Mouse (Mus musculus): ENCODE results near the gene Gc. TPM values are rescaled to one million over a fixed set of nuclear protein-coding genes. Genes with fewer than 3 reads are reported as not detected.
A peak's percentile ranks its signal among the peaks of the same experiment; 100 is the strongest.

Gene Gc
- polyA plus RNA-seq, 1 experiment from 2014 or later: 0.19 TPM

DNA sequence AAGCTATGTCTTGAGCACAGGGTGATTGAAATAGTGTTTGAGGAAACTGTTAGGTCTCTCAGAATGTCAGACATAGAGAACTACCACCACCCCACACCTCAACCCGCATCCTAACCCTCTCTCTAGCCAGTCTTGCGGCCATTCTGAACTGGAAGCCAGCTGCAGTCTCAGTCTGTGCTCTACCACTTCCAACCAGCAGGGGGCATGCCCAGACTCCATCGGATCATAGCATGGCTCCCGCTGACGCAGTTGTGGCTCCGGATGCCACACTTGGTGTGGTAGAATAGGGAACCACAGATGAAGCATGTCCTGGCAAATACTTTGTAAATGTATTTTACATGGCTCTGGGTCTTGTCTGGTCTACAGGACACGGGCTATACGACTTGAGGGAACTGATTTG, 2.2 kb downstream of the Gc start:
- Histone ChIP-seq H3K9me3 (ENCODE audit: control insufficient read depth, low read length) (no peaks in the 10 kb centered on the region), H3K27ac (ENCODE audit: low read depth, low read length) (no peak overlapping the region)

GRCm38 (mm10) chr5:89450798-89451197, 6.9 kb downstream of the Gc start:
- no peak for ATAC-seq (ENCODE audit: low read depth)
- Histone ChIP-seq H3K4me2 (ENCODE audit: low read depth, low read length) (no peak overlapping the region), H3K9ac (replicated peaks; ENCODE audit: low read depth, low read length) (no peak overlapping the region), H3K27me3 (ENCODE audit: control insufficient read depth, insufficient read depth, low read length) (no peaks in the 10 kb centered on the region), H3K4me3 (ENCODE audit: low read depth, low read length) (no peak overlapping the region), H3K9me3 (ENCODE audit: control insufficient read depth, low read length) (no peaks in the 10 kb centered on the region), H3K36me3 (ENCODE audit: control insufficient read depth, insufficient read depth, low read length) (no peaks in the 10 kb centered on the region), H3K4me1 (ENCODE audit: control insufficient read depth, insufficient read depth, low read length) (no peaks in the 10 kb centered on the region), H3K27ac (ENCODE audit: low read depth, low read length) (no peak overlapping the region)

More for the DNA sequence above, 2.2 kb downstream of the Gc start:
- Histone ChIP-seq H3K36me3 (ENCODE audit: control insufficient read depth, insufficient read depth, low read length) (no peaks in the 10 kb centered on the region), H3K4me2 (ENCODE audit: low read depth, low read length) (no peak overlapping the region), H3K27me3 (ENCODE audit: control insufficient read depth, insufficient read depth, low read length) (no peaks in the 10 kb centered on the region), H3K4me1 (ENCODE audit: control insufficient read depth, insufficient read depth, low read length) (no peaks in the 10 kb centered on the region), H3K9ac (replicated peaks; ENCODE audit: low read depth, low read length) (no peak overlapping the region), H3K4me3 (ENCODE audit: low read depth, low read length) (no peak overlapping the region)
- 50% methylated on average over 8 of the region's 8 CpGs for WGBS
- ATAC-seq (ENCODE audit: low read depth): no peak

DNA sequence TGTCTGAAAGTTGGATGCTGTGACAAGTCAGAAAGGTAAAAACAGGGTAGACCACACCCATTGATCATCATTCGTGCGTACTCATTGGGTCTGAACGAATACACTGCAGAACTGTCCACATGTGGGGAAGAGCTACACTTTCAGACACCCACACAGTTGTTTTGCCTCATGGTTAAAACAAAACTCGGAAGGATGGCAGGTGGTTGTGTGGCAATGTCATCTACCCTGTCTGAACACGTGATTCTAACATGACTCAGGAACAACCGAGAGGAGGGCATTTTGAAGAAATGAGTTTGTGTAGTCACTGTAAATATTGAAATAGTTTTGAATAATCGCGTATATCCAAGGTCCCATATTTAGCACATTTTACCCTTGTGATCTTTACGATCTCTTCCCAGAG, 8.4 kb downstream of the Gc start:
- WGBS: 93% methylated on average over 9 of the region's 9 CpGs
- Histone ChIP-seq H3K9ac (replicated peaks; ENCODE audit: low read depth, low read length) (no peak overlapping the region), H3K36me3 (ENCODE audit: control insufficient read depth, insufficient read depth, low read length) (no peaks in the 10 kb centered on the region), H3K4me1 (ENCODE audit: control insufficient read depth, insufficient read depth, low read length) (no peaks in the 10 kb centered on the region), H3K9me3 (ENCODE audit: control insufficient read depth, low read length) (no peaks in the 10 kb centered on the region), H3K4me2 (ENCODE audit: low read depth, low read length) (no peak overlapping the region), H3K27me3 (ENCODE audit: control insufficient read depth, insufficient read depth, low read length) (no peaks in the 10 kb centered on the region), H3K4me3 (ENCODE audit: low read depth, low read length) (no peak overlapping the region), H3K27ac (ENCODE audit: low read depth, low read length) (no peak overlapping the region)
- ATAC-seq (ENCODE audit: low read depth): no peak

DNA sequence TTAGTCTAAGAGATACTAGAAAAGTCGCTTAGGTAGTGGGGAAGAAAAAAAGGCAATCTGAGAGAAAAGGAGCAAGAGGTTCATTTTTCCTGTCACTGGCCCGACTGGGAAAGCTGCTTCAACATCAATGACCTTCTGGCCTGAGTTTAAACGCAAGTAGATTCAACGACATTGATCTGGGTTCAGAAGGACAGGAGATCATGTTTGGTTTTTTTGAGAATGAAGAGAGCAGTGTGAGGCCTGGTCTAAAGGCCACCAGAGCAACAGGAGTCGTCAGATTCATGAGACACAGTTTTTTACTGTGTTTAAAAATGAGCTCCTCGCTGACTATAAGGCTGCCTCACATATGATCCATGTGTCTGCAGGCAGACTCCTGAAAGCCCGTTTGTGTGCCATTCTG, 9.7 kb downstream of the Gc start:
- Histone ChIP-seq H3K4me3 (ENCODE audit: low read depth, low read length) (no peak overlapping the region), H3K27ac (ENCODE audit: low read depth, low read length) (no peak overlapping the region), H3K27me3 (ENCODE audit: control insufficient read depth, insufficient read depth, low read length) (no peaks in the 10 kb centered on the region), H3K9ac (replicated peaks; ENCODE audit: low read depth, low read length) (no peak overlapping the region), H3K4me1 (ENCODE audit: control insufficient read depth, insufficient read depth, low read length) (no peaks in the 10 kb centered on the region), H3K9me3 (ENCODE audit: control insufficient read depth, low read length) (no peaks in the 10 kb centered on the region), H3K4me2 (ENCODE audit: low read depth, low read length) (no peak overlapping the region), H3K36me3 (ENCODE audit: control insufficient read depth, insufficient read depth, low read length) (no peaks in the 10 kb centered on the region)
- 76% methylated on average over 7 of the region's 7 CpGs for WGBS
- no peak for ATAC-seq (ENCODE audit: low read depth)

GRCm38 (mm10) chr5:89444360-89444759, 13.3 kb downstream of the Gc start:
- Histone ChIP-seq H3K27ac (ENCODE audit: low read depth, low read length) (no peak overlapping the region), H3K4me3 (ENCODE audit: low read depth, low read length) (no peak overlapping the region), H3K9me3 (ENCODE audit: control insufficient read depth, low read length) (no peaks in the 10 kb centered on the region), H3K27me3 (ENCODE audit: control insufficient read depth, insufficient read depth, low read length) (no peaks in the 10 kb centered on the region), H3K9ac (replicated peaks; ENCODE audit: low read depth, low read length) (no peak overlapping the region), H3K4me1 (ENCODE audit: control insufficient read depth, insufficient read depth, low read length) (no peaks in the 10 kb centered on the region), H3K4me2 (ENCODE audit: low read depth, low read length) (no peak overlapping the region), H3K36me3 (ENCODE audit: control insufficient read depth, insufficient read depth, low read length) (no peaks in the 10 kb centered on the region)
- WGBS: 92% methylated on average over 4 of the region's 4 CpGs
- peak; percentile 38; the same call in 1 of the 2 replicates for ATAC-seq (ENCODE audit: low read depth)

DNA sequence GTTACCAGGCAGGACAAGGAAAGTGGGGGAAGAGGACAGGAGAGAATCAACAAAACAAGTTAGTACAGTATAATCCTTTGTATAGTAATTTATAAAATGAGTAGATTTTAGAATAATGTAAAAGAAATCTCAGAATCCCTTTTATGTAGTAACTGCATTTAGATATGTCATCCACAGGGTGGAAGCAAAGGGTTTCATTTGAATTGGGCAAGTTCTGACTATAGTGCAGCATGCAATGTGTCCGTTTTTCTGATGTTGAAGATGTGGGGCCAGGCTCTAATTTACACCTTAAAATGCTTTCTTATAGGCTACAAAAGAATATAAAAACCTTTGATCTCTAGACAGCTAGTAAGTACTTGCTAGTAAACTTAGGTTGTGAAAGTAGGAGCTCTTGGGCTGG, 46.2 kb downstream of the Gc start:
- Histone ChIP-seq H3K36me3 (ENCODE audit: control insufficient read depth, insufficient read depth, low read length) (no peaks in the 10 kb centered on the region), H3K9me3 (ENCODE audit: control insufficient read depth, low read length) (no peaks in the 10 kb centered on the region), H3K27ac (ENCODE audit: low read depth, low read length) (no peak overlapping the region), H3K27me3 (ENCODE audit: control insufficient read depth, insufficient read depth, low read length) (no peaks in the 10 kb centered on the region), H3K4me2 (ENCODE audit: low read depth, low read length) (no peak overlapping the region), H3K4me1 (ENCODE audit: control insufficient read depth, insufficient read depth, low read length) (no peaks in the 10 kb centered on the region), H3K4me3 (ENCODE audit: low read depth, low read length) (no peak overlapping the region), H3K9ac (replicated peaks; ENCODE audit: low read depth, low read length) (no peak overlapping the region)
- no peak for ATAC-seq (ENCODE audit: low read depth)
- WGBS: 74% methylated on average over 1 of the region's 1 CpGs

DNA sequence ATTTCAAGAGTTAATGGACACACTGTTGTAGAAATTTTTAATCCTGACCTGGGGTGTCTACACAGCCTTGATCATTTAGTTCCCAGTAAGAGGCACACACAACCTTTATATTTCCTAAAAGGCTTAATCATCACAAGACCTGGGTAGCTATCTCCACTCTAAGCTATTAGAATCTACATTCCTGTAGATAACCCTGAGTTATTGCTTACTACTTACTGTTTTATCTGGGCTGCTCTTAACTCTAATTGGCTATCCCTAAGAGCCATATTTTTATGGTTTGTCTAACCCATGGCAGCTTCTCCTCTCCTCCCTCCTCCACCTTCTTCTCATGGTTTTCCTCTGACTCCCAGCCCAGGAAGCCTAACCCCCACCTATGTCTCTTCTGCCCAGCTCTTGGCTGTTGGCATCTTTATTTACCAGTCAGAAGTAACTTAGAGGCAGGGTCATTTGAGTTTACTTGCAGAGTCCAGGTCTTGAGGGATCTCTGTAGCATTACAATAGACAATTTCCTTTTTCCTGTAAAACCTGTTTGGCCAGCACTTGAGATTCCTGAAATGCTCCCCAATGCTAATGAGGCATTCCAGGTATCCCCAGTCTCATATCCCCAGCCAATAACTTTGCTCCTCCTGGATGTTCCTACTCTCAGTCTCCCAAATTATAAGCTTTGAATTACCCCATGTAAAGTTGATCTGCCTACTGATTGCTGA, 50.2 kb downstream of the Gc start:
- Histone ChIP-seq H3K36me3 (ENCODE audit: control insufficient read depth, insufficient read depth, low read length) (no peaks in the 10 kb centered on the region), H3K27ac (ENCODE audit: low read depth, low read length) (no peak overlapping the region), H3K27me3 (ENCODE audit: control insufficient read depth, insufficient read depth, low read length) (no peaks in the 10 kb centered on the region), H3K4me2 (ENCODE audit: low read depth, low read length) (no peak overlapping the region), H3K4me3 (ENCODE audit: low read depth, low read length) (no peak overlapping the region), H3K4me1 (ENCODE audit: control insufficient read depth, insufficient read depth, low read length) (no peaks in the 10 kb centered on the region), H3K9me3 (ENCODE audit: control insufficient read depth, low read length) (no peaks in the 10 kb centered on the region), H3K9ac (replicated peaks; ENCODE audit: low read depth, low read length) (no peak overlapping the region)
- ATAC-seq (ENCODE audit: low read depth): no peak

GRCm38 (mm10) chr5:89405132-89405531, 52.6 kb downstream of the Gc start:
- no peaks in the 10 kb centered on the region for H3K36me3 ChIP-seq (ENCODE audit: control insufficient read depth, insufficient read depth, low read length)
- 84% methylated on average over 1 of the region's 1 CpGs for WGBS
- no peak for ATAC-seq (ENCODE audit: low read depth)
- no peak overlapping the region for H3K9ac ChIP-seq (replicated peaks; ENCODE audit: low read depth, low read length)
- no peak overlapping the region for H3K4me3 ChIP-seq (ENCODE audit: low read depth, low read length)
- no peak overlapping the region for H3K4me2 ChIP-seq (ENCODE audit: low read depth, low read length)
- no peak overlapping the region for H3K27ac ChIP-seq (ENCODE audit: low read depth, low read length)
- H3K27me3 ChIP-seq (ENCODE audit: control insufficient read depth, insufficient read depth, low read length): no peaks in the 10 kb centered on the region
- no peaks in the 10 kb centered on the region for H3K9me3 ChIP-seq (ENCODE audit: control insufficient read depth, low read length)
- no peaks in the 10 kb centered on the region for H3K4me1 ChIP-seq (ENCODE audit: control insufficient read depth, insufficient read depth, low read length)

DNA sequence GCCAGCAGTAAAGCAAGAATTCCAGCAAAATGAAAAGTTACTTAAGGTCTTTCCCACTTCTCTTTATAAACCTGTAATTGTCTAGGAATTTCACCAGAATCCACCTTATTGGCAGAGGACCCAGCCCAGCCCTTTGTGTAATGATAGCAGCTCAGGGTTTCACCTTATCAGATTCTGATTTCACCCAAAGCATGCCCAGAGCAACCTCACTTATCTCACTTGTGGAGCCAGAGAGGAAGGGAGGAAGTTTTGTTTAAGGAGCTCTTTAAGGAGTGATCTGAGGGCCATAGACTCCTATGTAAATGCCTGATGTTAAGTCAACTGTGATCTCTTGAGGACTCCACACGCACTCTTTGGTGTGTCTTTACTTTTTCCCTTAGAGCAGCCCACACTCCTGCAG, 67.3 kb downstream of the Gc start:
- ATAC-seq (ENCODE audit: low read depth): no peak
- H3K36me3 ChIP-seq (ENCODE audit: control insufficient read depth, insufficient read depth, low read length): no peaks in the 10 kb centered on the region

More for the DNA sequence above, 67.3 kb downstream of the Gc start:
- no peak overlapping the region for H3K27ac ChIP-seq (ENCODE audit: low read depth, low read length)
- H3K4me2 ChIP-seq (ENCODE audit: low read depth, low read length): no peak overlapping the region
- H3K9ac ChIP-seq (replicated peaks; ENCODE audit: low read depth, low read length): no peak overlapping the region
- H3K9me3 ChIP-seq (ENCODE audit: control insufficient read depth, low read length): 0 out of 2 replicates have a peak, but pooled peaks cover 2% of the 10 kb centered on the region
- H3K4me1 ChIP-seq (ENCODE audit: control insufficient read depth, insufficient read depth, low read length): no peaks in the 10 kb centered on the region
- H3K27me3 ChIP-seq (ENCODE audit: control insufficient read depth, insufficient read depth, low read length): no peaks in the 10 kb centered on the region
- 63% methylated on average over 1 of the region's 1 CpGs for WGBS
- no peak overlapping the region for H3K4me3 ChIP-seq (ENCODE audit: low read depth, low read length)

Measured in neural tube, embryonic 14.5 days (tissue).